Comparison of ENCODE assay signal across 8 mouse cellular contexts in the genomic region with DNA sequence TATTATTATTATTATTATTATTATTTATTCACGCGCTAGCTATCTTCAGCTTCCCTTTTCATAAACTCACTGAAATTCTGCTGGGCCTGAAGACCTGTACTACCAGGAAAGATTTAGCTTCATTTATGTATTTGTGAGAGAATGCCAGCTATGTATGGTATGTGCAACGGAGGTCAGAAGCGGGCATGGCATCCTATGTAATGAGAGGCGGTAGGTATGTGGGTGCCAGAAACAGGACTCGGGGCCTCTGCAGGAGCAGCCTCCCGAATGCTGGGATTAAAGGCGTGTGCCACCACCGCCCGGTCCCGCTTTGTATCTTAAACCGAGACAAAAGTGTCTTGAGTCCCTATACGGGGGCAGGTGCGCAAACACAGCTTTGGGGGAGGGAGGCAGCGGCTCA. TPM values are rescaled to one million over a fixed set of nuclear protein-coding genes. Genes with fewer than 3 reads are reported as not detected.
DNase-seq lines count a peak whose midpoint lies in the region; ATAC-seq and TF ChIP-seq lines count a peak whose summit lies in the region.

No protein-coding gene starts in this region.

- no peaks in the 10 kb centered on the region for H3K9me3 ChIP-seq in erythroblast, embryonic 14.5 days (ENCODE audit: control insufficient read depth, low read length)
- H3K9me3 ChIP-seq in limb, embryonic 15.5 days = no peaks in the 10 kb centered on the region
- H3K9me3 ChIP-seq in stomach, embryonic 16.5 days (replicated peaks; ENCODE audit: control insufficient read depth, low read length) = no peaks in the 10 kb centered on the region

- TF ChIP-seq CTCF in spleen, adult 2 months (IDR thresholded peaks at IDR 0.05; ENCODE audit: extremely low read depth, insufficient read depth, insufficient read length, insufficient replicate concordance) = no peak

- TF ChIP-seq POLR2A in spleen, adult 2 months (IDR thresholded peaks at IDR 0.05; ENCODE audit: low read depth, low read length) = no peak

- WGBS in spleen, adult 2 months = 9% methylated on average over 15 of the region's 15 CpGs
- WGBS in limb, embryonic 15.5 days = 6% methylated on average over 15 of the region's 15 CpGs
- 5% methylated on average over 15 of the region's 15 CpGs for WGBS in stomach, embryonic 16.5 days

- H3K9ac ChIP-seq in limb, embryonic 15.5 days = peak overlapping the region; percentile 73
- H3K9ac ChIP-seq in stomach, embryonic 16.5 days (ENCODE audit: low read length) = peak overlapping the region; percentile 88

- peak overlapping the region; percentile 92 for H3K4me2 ChIP-seq in limb, embryonic 15.5 days
- peak overlapping the region; percentile 71 for H3K4me2 ChIP-seq in stomach, embryonic 16.5 days (ENCODE audit: low read depth, low read length)

- H3K36me3 ChIP-seq in spleen, adult 2 months (ENCODE audit: control insufficient read depth, insufficient read depth, low read length) = peaks cover 23% of the 10 kb centered on the region
- H3K36me3 ChIP-seq in erythroblast, embryonic 14.5 days (ENCODE audit: control insufficient read depth) = peaks cover 75% of the 10 kb centered on the region
- peaks cover 67% of the 10 kb centered on the region for H3K36me3 ChIP-seq in limb, embryonic 15.5 days
- peaks cover 26% of the 10 kb centered on the region for H3K36me3 ChIP-seq in stomach, embryonic 16.5 days (ENCODE audit: control insufficient read depth, insufficient read depth, low read length)

- no peak for DNase-seq in spleen, adult 2 months (ENCODE audit: low read depth in 1 of 2, low spot score in 2 of 2)
- no peak for DNase-seq in spleen, postnatal 36 days (ENCODE audit: low spot score in 2 of 2)
- no peak for DNase-seq in layer of hippocampus, postnatal 10 days (ENCODE audit: low spot score in 2 of 2)
- no peak for DNase-seq in thymus, postnatal 10 days (ENCODE audit: low spot score in 2 of 2)
- DNase-seq in cerebellum, adult 8-10 months = no peak

- H3K27me3 ChIP-seq in spleen, adult 2 months (ENCODE audit: control insufficient read depth, insufficient read depth, low read length) = no peaks in the 10 kb centered on the region
- no peaks in the 10 kb centered on the region for H3K27me3 ChIP-seq in erythroblast, embryonic 14.5 days (ENCODE audit: control insufficient read depth)
- no peaks in the 10 kb centered on the region for H3K27me3 ChIP-seq in limb, embryonic 15.5 days
- H3K27me3 ChIP-seq in stomach, embryonic 16.5 days (ENCODE audit: control insufficient read depth, insufficient read depth, low read length) = no peaks in the 10 kb centered on the region

- no peak for ATAC-seq in limb, embryonic 15.5 days (ENCODE audit: insufficient number of reproducible peaks, low FRiP score, low TSS enrichment, low read depth)
- ATAC-seq in stomach, embryonic 16.5 days (ENCODE audit: insufficient read depth, low FRiP score) = no peak

- peaks cover 8% of the 10 kb centered on the region; the same call in 1 of the 2 replicates for H3K4me1 ChIP-seq in spleen, adult 2 months (ENCODE audit: control insufficient read depth, insufficient read depth, insufficient read length)
- H3K4me1 ChIP-seq in erythroblast, embryonic 14.5 days (ENCODE audit: control insufficient read depth) = peaks cover 52% of the 10 kb centered on the region
- peaks cover 20% of the 10 kb centered on the region for H3K4me1 ChIP-seq in limb, embryonic 15.5 days
- H3K4me1 ChIP-seq in stomach, embryonic 16.5 days (ENCODE audit: control insufficient read depth, insufficient read depth, low read length) = peaks cover 17% of the 10 kb centered on the region

- peak overlapping the region; percentile 94 for H3K27ac ChIP-seq in spleen, adult 2 months (ENCODE audit: insufficient read depth, low read length)
- peak overlapping the region; percentile 93 for H3K27ac ChIP-seq in limb, embryonic 15.5 days
- peak overlapping the region; percentile 94 for H3K27ac ChIP-seq in stomach, embryonic 16.5 days (ENCODE audit: low read length)

- peak overlapping the region; percentile 72 for H3K4me3 ChIP-seq in spleen, adult 2 months (ENCODE audit: extremely low read depth, insufficient read depth, insufficient read length)
- H3K4me3 ChIP-seq in erythroblast, embryonic 14.5 days (replicated peaks) = peak overlapping the region; percentile 73
- peak overlapping the region; percentile 77 for H3K4me3 ChIP-seq in limb, embryonic 15.5 days
- peak overlapping the region; percentile 79 for H3K4me3 ChIP-seq in stomach, embryonic 16.5 days (replicated peaks; ENCODE audit: low read length)

RNA-seq across cellular contexts. Expression of gene Gale, which starts 0.6 kb away (rescaled TPM):
- 10.6 and 13.8 TPM in 2 replicates for polyA plus RNA-seq in spleen, adult 2 months (2012; rRNA removed)
- polyA plus RNA-seq in erythroblast, embryonic 14.5 days (2012) = 3.9 and 5.3 TPM in 2 replicates
- polyA plus RNA-seq in limb, embryonic 15.5 days (2015; fragmentation: Nextera tagmentation; extraction: Ambion mirVana) = 58.2 and 66.7 TPM in 2 replicates
- polyA plus RNA-seq in stomach, embryonic 16.5 days (2015; fragmentation: Nextera tagmentation; extraction: Ambion mirVana) = 109 and 136 TPM in 2 replicates
- 10 to 100 TPM; 34.6 to 36.2 TPM for total RNA-seq in layer of hippocampus, postnatal 10 days (2021)

RNA-seq across cellular contexts. Expression of gene Lypla2, which starts 9.5 kb away (rescaled TPM):
- polyA plus RNA-seq in spleen, adult 2 months (2012; rRNA removed) = 115 and 178 TPM in 2 replicates
- 13.4 and 14.0 TPM in 2 replicates for polyA plus RNA-seq in erythroblast, embryonic 14.5 days (2012)
- polyA plus RNA-seq in limb, embryonic 15.5 days (2015; fragmentation: Nextera tagmentation; extraction: Ambion mirVana) = 114 TPM in 2 replicates
- 94.9 and 97.8 TPM in 2 replicates for polyA plus RNA-seq in stomach, embryonic 16.5 days (2015; fragmentation: Nextera tagmentation; extraction: Ambion mirVana)
- 100 to 1,000 TPM; 113 to 119 TPM for total RNA-seq in layer of hippocampus, postnatal 10 days (2021)

RNA-seq across cellular contexts. Expression of gene Hmgcl, which starts 16.7 kb away (rescaled TPM):
- polyA plus RNA-seq in spleen, adult 2 months (2012; rRNA removed) = 27.9 and 32.4 TPM in 2 replicates
- polyA plus RNA-seq in erythroblast, embryonic 14.5 days (2012) = 4.9 and 5.7 TPM in 2 replicates
- 81.1 and 84.8 TPM in 2 replicates for polyA plus RNA-seq in limb, embryonic 15.5 days (2015; fragmentation: Nextera tagmentation; extraction: Ambion mirVana)
- polyA plus RNA-seq in stomach, embryonic 16.5 days (2015; fragmentation: Nextera tagmentation; extraction: Ambion mirVana) = 97.5 and 107 TPM in 2 replicates
- total RNA-seq in layer of hippocampus, postnatal 10 days (2021) = 10 to 100 TPM; 33.6 to 36.3 TPM

RNA-seq across cellular contexts. Expression of gene Pithd1, which starts 24.1 kb away (rescaled TPM):
- polyA plus RNA-seq in spleen, adult 2 months (2012; rRNA removed) = 31.0 and 48.2 TPM in 2 replicates
- 16.8 and 28.3 TPM in 2 replicates for polyA plus RNA-seq in erythroblast, embryonic 14.5 days (2012)
- polyA plus RNA-seq in limb, embryonic 15.5 days (2015; fragmentation: Nextera tagmentation; extraction: Ambion mirVana) = 51.3 and 54.5 TPM in 2 replicates
- polyA plus RNA-seq in stomach, embryonic 16.5 days (2015; fragmentation: Nextera tagmentation; extraction: Ambion mirVana) = 39.0 and 44.8 TPM in 2 replicates
- total RNA-seq in layer of hippocampus, postnatal 10 days (2021) = 10 to 100 TPM; 76.2 to 81.0 TPM

RNA-seq across cellular contexts. Expression of gene Fuca1, which starts 42.4 kb away (rescaled TPM):
- 45.7 TPM in 2 replicates for polyA plus RNA-seq in spleen, adult 2 months (2012; rRNA removed)
- polyA plus RNA-seq in erythroblast, embryonic 14.5 days (2012) = 0.33 and 0.54 TPM in 2 replicates
- 78.4 and 97.2 TPM in 2 replicates for polyA plus RNA-seq in limb, embryonic 15.5 days (2015; fragmentation: Nextera tagmentation; extraction: Ambion mirVana)
- polyA plus RNA-seq in stomach, embryonic 16.5 days (2015; fragmentation: Nextera tagmentation; extraction: Ambion mirVana) = 98.9 and 132 TPM in 2 replicates
- total RNA-seq in layer of hippocampus, postnatal 10 days (2021) = 10 to 100 TPM; 50.9 to 56.1 TPM
